Mouse (Mus musculus) kidney, adult 8-10 months (tissue): ENCODE measurements around the gene Galnt15.
A peak's percentile ranks its signal among the peaks of the same experiment; 100 is the strongest.
"Not testable (repeated sequence)": the region's sequence is repeated elsewhere in the genome, so short reads cannot be mapped to it uniquely, and the experiment has no call there.

Experiments
- DNase-seq, 2 experiments: peaks; one replicate each; pipeline ENCODE4 v3.0.0; 2022

Galnt15 gene

GRCm38 (mm10) chr14:32037661-32038252, 9.0 kb downstream of the Galnt15 start:
- no peak for DNase-seq

GRCm38 (mm10) chr14:32042108-32042507, 13.3 kb downstream of the Galnt15 start:
- no peak for DNase-seq

GRCm38 (mm10) chr14:32046357-32046756, 17.6 kb downstream of the Galnt15 start:
- DNase-seq, result no peak

- no peak for DNase-seq
These were observed 21.4 kb downstream of the Galnt15 start for GRCm38 (mm10) chr14:32050171-32050570.

GRCm38 (mm10) chr14:32053895-32054294, 25.1 kb downstream of the Galnt15 start:
- no peak for DNase-seq

- no peak for DNase-seq
These were observed 26.0 kb downstream of the Galnt15 start for GRCm38 (mm10) chr14:32054788-32055187.

GRCm38 (mm10) chr14:32055781-32056180, 27.0 kb downstream of the Galnt15 start:
- no peak for DNase-seq

- DNase-seq, result peak in 1 of 2 experiments; percentile 28
These were observed 27.9 kb downstream of the Galnt15 start for GRCm38 (mm10) chr14:32056675-32057074.

GRCm38 (mm10) chr14:32057664-32058063, 28.9 kb downstream of the Galnt15 start:
- no peak for DNase-seq

- no peak for DNase-seq
These were observed 32.6 kb downstream of the Galnt15 start for GRCm38 (mm10) chr14:32061398-32061797.

- DNase-seq, result no peak
These were observed 44.0 kb downstream of the Galnt15 start for GRCm38 (mm10) chr14:32072807-32073206.

GRCm38 (mm10) chr14:32073211-32073685, 44.5 kb downstream of the Galnt15 start:
- DNase-seq, result no peak

- peak in 1 of 2 experiments; percentile 27 for DNase-seq
These were observed 45.1 kb downstream of the Galnt15 start for GRCm38 (mm10) chr14:32073901-32074300.

GRCm38 (mm10) chr14:32076896-32077575, 48.2 kb downstream of the Galnt15 start:
- DNase-seq, result peak; percentile 30 to 71

- no peak for DNase-seq
These were observed 52.2 kb downstream of the Galnt15 start for GRCm38 (mm10) chr14:32081026-32081425.

- DNase-seq, result no peak
These were observed 54.1 kb downstream of the Galnt15 start for GRCm38 (mm10) chr14:32082891-32083290.

- no peak for DNase-seq
These were observed 54.7 kb downstream of the Galnt15 start for GRCm38 (mm10) chr14:32083466-32083865.

- no peak for DNase-seq
These were observed 56.1 kb downstream of the Galnt15 start, which contains the start of gene Oxnad1 for GRCm38 (mm10) chr14:32084761-32085485. TSS of gene Oxnad1 (plus strand) at chr14:32085374.

- DNase-seq, result peak; percentile 99 to 100
These were observed 56.9 kb downstream of the Galnt15 start, which contains the start of gene Dph3 for GRCm38 (mm10) chr14:32085486-32086201. TSS of gene Dph3 (minus strand) at chr14:32085729.

GRCm38 (mm10) chr14:32086226-32086625, 57.4 kb downstream of the Galnt15 start:
- DNase-seq, result no peak

GRCm38 (mm10) chr14:32087584-32088248, 58.9 kb downstream of the Galnt15 start:
- DNase-seq, result not testable (repeated sequence)

- no peak for DNase-seq
These were observed 62.3 kb downstream of the Galnt15 start for GRCm38 (mm10) chr14:32091124-32091523.
